Mouse (Mus musculus): ENCODE data around the gene Rptor.

GRCm38 (mm10) chr11:119766023-119766422, 163.3 kb downstream of the Rptor start:
- no peak for TF ChIP-seq CTCF (IDR thresholded peaks at IDR 0.05; ENCODE audit: low read depth)
- no peak for TF ChIP-seq EP300 (IDR thresholded peaks at IDR 0.05; ENCODE audit: low read depth)
